Mouse (Mus musculus) erythroblast, adult 5-6 weeks (primary cell): ENCODE measurements around the gene Olfr123. TPM values are rescaled to one million over a fixed set of nuclear protein-coding genes. Genes with fewer than 3 reads are reported as not detected.

Source experiments
- ATAC-seq: replicated peaks from 2 replicates; pipeline ENCODE4 v1.8.0; 2016; ENCODE audit warnings: moderate number of reproducible peaks, mild to moderate bottlenecking, moderate TSS enrichment, inconsistent platforms; ENCODE audit not compliant: poor library complexity, low FRiP score, severe bottlenecking
- total RNA-seq, 2 experiments: library from RNA; stranded (forward) in 1 of 2; stranded (reverse) in 1 of 2; fragments of 150-400 nt in 1 of 2; fragments of 200-764, 138-1000 nt in 1 of 2; gene quantifications; 2 replicates each; pipeline versions ENCODE4 v1.2.3 to v1.2.4; 2015 to 2017; ENCODE audit warnings: low replicate concordance in 2 of 2

The Olfr123 gene
- total RNA-seq (2015; ENCODE audit: low replicate concordance) (not detected in 2 replicates), total RNA-seq (2017; ENCODE audit: low replicate concordance) (not detected in 2 replicates)

DNA sequence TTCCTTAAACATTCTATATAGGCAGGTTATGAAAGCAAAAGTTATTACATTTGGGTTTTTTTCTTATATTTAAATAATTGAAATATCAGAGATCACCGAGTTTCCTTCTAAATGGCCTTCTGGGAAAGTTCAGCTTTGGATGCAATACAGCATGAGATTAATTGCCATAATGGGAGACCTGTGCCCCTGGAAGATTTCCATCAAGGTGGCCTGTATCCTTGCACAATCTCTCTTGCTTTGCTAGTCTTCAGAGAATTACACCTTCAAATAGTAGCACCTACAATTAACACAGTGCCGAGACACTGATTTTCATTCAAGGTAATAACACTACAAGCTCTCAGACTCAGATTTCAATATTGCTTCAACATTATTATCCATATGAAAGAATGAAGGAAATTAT lies at the start of gene Olfr123:
Gene Olfr123, plus strand, starts transcription at position 301 of the 400 bp plus-strand sequence.
- no peak for ATAC-seq

DNA sequence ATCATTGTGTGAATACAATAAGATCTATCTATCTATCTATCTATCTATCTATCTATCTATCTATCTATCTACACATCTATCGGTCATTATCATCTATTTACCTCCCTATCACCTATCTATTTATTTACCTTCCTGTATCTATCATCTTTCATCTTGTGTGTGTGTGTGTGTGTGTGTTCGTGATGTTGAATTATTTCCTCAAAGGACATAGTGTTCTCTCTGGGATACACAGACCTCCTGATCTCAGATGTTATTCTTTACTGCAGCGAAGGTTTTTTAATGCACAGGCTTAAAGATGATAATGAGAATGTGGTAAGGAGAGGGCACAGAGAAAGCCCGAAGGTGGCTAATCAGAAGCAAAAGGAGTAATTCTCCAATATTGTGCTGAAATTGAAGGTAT lies 25.0 kb upstream of the Olfr123 start, which contains the start of gene Olfr122:
Gene Olfr122, plus strand, starts transcription at position 301 of the 400 bp plus-strand sequence.
- no peak for ATAC-seq

DNA sequence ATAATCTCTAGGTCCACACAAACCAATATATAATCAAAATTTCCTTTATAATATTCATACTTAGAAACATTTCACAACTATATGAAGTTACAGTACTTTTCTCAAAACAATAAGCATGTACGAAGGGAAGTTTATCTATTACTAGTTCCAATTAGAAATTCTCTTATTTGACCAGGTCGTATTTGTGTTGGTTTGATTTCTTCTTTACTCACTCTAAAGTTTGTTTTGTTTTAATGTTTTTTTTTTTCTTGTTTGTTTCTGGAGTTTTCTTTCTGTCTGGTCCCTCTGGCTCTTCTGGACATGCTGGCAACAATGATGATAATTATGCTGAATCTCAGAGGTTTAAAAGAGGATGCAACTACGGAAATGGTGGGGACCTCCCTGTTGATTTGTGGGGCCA lies 6.3 kb downstream of the Olfr123 start, which contains the start of gene Olfr124:
Gene Olfr124, plus strand, starts transcription at position 301 of the 400 bp plus-strand sequence.
- ATAC-seq: no peak

DNA sequence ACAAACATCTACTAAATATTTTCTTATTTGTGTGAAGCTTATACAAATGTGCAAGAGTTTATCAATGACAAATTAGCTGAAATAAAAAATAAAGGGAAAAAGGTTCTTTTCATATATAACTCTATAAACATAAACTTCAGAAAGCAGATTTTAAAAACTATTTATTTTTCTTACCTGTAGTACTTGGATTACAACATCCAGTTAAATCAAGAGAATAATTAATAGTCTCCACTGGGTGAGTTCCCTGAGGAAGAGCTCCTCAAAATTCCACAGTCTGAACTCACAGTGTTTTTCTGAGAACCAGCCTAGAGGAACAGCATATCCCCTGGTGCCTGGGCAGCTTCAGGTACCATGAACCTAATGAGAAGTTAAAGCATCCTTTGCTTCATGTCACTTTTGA lies 39.3 kb downstream of the Olfr123 start, which contains the start of gene Olfr125:
Gene Olfr125, plus strand, starts transcription at position 301 of the 400 bp plus-strand sequence.
- no peak for ATAC-seq

DNA sequence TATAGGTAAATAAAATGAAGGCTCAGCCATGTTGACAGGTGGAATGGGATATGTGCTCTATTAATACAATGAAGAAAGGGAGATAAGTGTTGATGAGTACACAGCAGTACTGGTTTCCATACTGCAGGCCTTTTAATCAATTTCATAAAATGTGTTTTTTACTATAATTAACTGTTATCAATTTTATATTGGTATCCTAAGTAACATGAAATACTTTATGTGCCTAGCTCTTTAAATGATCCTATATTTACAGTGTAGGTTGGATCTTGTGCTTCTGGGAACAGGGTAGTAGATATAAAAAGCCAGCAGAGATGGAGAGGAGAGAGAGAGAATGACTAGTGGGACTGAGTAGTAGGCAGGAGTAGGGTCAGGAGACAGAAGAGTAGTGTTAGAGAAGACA lies 53.9 kb downstream of the Olfr123 start, which contains the start of gene Olfr126:
Gene Olfr126, plus strand, starts transcription at position 301 of the 400 bp plus-strand sequence.
- ATAC-seq: no peak

Other genes with a start within 250 kb of the Olfr123 start
- not detected in 2 replicates for gene Olfr112, start 224.1 kb upstream of the Olfr123 start, total RNA-seq (2015; ENCODE audit: low replicate concordance)
- 0.09 TPM in 1 of 2 replicates, not detected in the other for gene Olfr112, start 224.1 kb upstream of the Olfr123 start, total RNA-seq (2017; ENCODE audit: low replicate concordance)
- not detected in 2 replicates for gene Olfr113, start 215.9 kb upstream of the Olfr123 start, total RNA-seq (2015; ENCODE audit: low replicate concordance)
- not detected in 2 replicates for gene Olfr113, start 215.9 kb upstream of the Olfr123 start, total RNA-seq (2017; ENCODE audit: low replicate concordance)
- gene Olfr114, start 200.8 kb upstream of the Olfr123 start, total RNA-seq (2015; ENCODE audit: low replicate concordance): not detected in 2 replicates
- not detected in 2 replicates for gene Olfr114, start 200.8 kb upstream of the Olfr123 start, total RNA-seq (2017; ENCODE audit: low replicate concordance)
- not detected in 2 replicates for gene Olfr115, start 166.4 kb upstream of the Olfr123 start, total RNA-seq (2015; ENCODE audit: low replicate concordance)
- gene Olfr115, start 166.4 kb upstream of the Olfr123 start, total RNA-seq (2017; ENCODE audit: low replicate concordance): not detected in 2 replicates
- not detected in 2 replicates for gene Olfr116, start 166.3 kb upstream of the Olfr123 start, total RNA-seq (2015; ENCODE audit: low replicate concordance)
- not detected in 2 replicates for gene Olfr116, start 166.3 kb upstream of the Olfr123 start, total RNA-seq (2017; ENCODE audit: low replicate concordance)
- not detected in 2 replicates for gene Olfr117, start 129.7 kb upstream of the Olfr123 start, total RNA-seq (2015; ENCODE audit: low replicate concordance)
- gene Olfr117, start 129.7 kb upstream of the Olfr123 start, total RNA-seq (2017; ENCODE audit: low replicate concordance): not detected in 2 replicates
- not detected in 2 replicates for gene Olfr118, start 126.5 kb upstream of the Olfr123 start, total RNA-seq (2015; ENCODE audit: low replicate concordance)
- gene Olfr118, start 126.5 kb upstream of the Olfr123 start, total RNA-seq (2017; ENCODE audit: low replicate concordance): not detected in 2 replicates
- not detected in 2 replicates for gene Olfr119, start 97.0 kb upstream of the Olfr123 start, total RNA-seq (2015; ENCODE audit: low replicate concordance)
- gene Olfr119, start 97.0 kb upstream of the Olfr123 start, total RNA-seq (2017; ENCODE audit: low replicate concordance): not detected in 2 replicates
- not detected in 2 replicates for gene Olfr120, start 71.7 kb upstream of the Olfr123 start, total RNA-seq (2015; ENCODE audit: low replicate concordance)
- gene Olfr120, start 71.7 kb upstream of the Olfr123 start, total RNA-seq (2017; ENCODE audit: low replicate concordance): not detected in 2 replicates
- not detected in 2 replicates for gene Olfr121, start 44.7 kb upstream of the Olfr123 start, total RNA-seq (2015; ENCODE audit: low replicate concordance)
- not detected in 2 replicates for gene Olfr121, start 44.7 kb upstream of the Olfr123 start, total RNA-seq (2017; ENCODE audit: low replicate concordance)
- gene Olfr122, start 24.9 kb upstream of the Olfr123 start, total RNA-seq (2015; ENCODE audit: low replicate concordance): not detected in 2 replicates
- not detected in 2 replicates for gene Olfr122, start 24.9 kb upstream of the Olfr123 start, total RNA-seq (2017; ENCODE audit: low replicate concordance)
- gene Olfr124, start 6.4 kb downstream of the Olfr123 start, total RNA-seq (2015; ENCODE audit: low replicate concordance): not detected in 2 replicates
- not detected in 2 replicates for gene Olfr124, start 6.4 kb downstream of the Olfr123 start, total RNA-seq (2017; ENCODE audit: low replicate concordance)
- not detected in 2 replicates for gene Olfr125, start 39.4 kb downstream of the Olfr123 start, total RNA-seq (2015; ENCODE audit: low replicate concordance)
- gene Olfr125, start 39.4 kb downstream of the Olfr123 start, total RNA-seq (2017; ENCODE audit: low replicate concordance): not detected in 2 replicates
- not detected in 2 replicates for gene Olfr126, start 54.0 kb downstream of the Olfr123 start, total RNA-seq (2015; ENCODE audit: low replicate concordance)
- gene Olfr126, start 54.0 kb downstream of the Olfr123 start, total RNA-seq (2017; ENCODE audit: low replicate concordance): not detected in 2 replicates
- gene Olfr127, start 106.9 kb downstream of the Olfr123 start, total RNA-seq (2015; ENCODE audit: low replicate concordance): not detected in 2 replicates
- 0.14 TPM in 1 of 2 replicates, not detected in the other for gene Olfr127, start 106.9 kb downstream of the Olfr123 start, total RNA-seq (2017; ENCODE audit: low replicate concordance)
- not detected in 2 replicates for gene Olfr128, start 127.0 kb downstream of the Olfr123 start, total RNA-seq (2015; ENCODE audit: low replicate concordance)
- not detected in 2 replicates for gene Olfr128, start 127.0 kb downstream of the Olfr123 start, total RNA-seq (2017; ENCODE audit: low replicate concordance)
- gene Olfr761, start 159.6 kb downstream of the Olfr123 start, total RNA-seq (2015; ENCODE audit: low replicate concordance): not detected in 2 replicates
- not detected in 2 replicates for gene Olfr761, start 159.6 kb downstream of the Olfr123 start, total RNA-seq (2017; ENCODE audit: low replicate concordance)